Mouse (Mus musculus) heart, embryonic 13.5 days (tissue): ENCODE measurements around the gene Tmem40. TPM values are rescaled to one million over a fixed set of nuclear protein-coding genes. Genes with fewer than 3 reads are reported as not detected.

Source experiments
- ATAC-seq: fragments of 200-750 bp; cut with Nextera tagmentation; 2 replicates; pipeline ENCODE4 v1.8.0; 2017; ENCODE audit warnings: moderate TSS enrichment; ENCODE audit not compliant: insufficient number of reproducible peaks, low FRiP score, low TSS enrichment; ENCODE audit errors: extremely low read depth
- H3K27ac ChIP-seq: fragments of 300-500 bp; sonication (generic); replicated peaks from 2 replicates; pipeline ENCODE4 v1.5.1; 2015; ENCODE audit warnings: moderate library complexity, mild to moderate bottlenecking, inconsistent platforms
- H3K27me3 ChIP-seq: fragments of 300-500 bp; sonication (generic); replicated peaks from 2 replicates; pipeline ENCODE4 v1.6.1; 2015; ENCODE audit warnings: mild to moderate bottlenecking, inconsistent platforms
- H3K36me3 ChIP-seq: fragments of 300-500 bp; sonication (generic); 2 replicates; pipeline ENCODE4 v1.6.1; 2015; ENCODE audit warnings: mild to moderate bottlenecking, inconsistent platforms
- H3K4me1 ChIP-seq: fragments of 300-500 bp; sonication (generic); 2 replicates; pipeline ENCODE4 v1.6.1; 2015; ENCODE audit warnings: inconsistent platforms
- H3K4me2 ChIP-seq: fragments of 300-500 bp; sonication (generic); 2 replicates; pipeline ENCODE4 v1.6.1; 2015; ENCODE audit warnings: inconsistent platforms, mild to moderate bottlenecking, moderate library complexity
- H3K4me3 ChIP-seq: fragments of 300-500 bp; sonication (generic); 2 replicates; pipeline ENCODE4 v1.5.1; 2015; ENCODE audit warnings: moderate library complexity, mild to moderate bottlenecking, inconsistent platforms
- H3K9ac ChIP-seq: fragments of 300-500 bp; sonication (generic); 2 replicates; pipeline ENCODE4 v1.6.1; 2015; ENCODE audit warnings: inconsistent platforms, mild to moderate bottlenecking, moderate library complexity
- H3K9me3 ChIP-seq: fragments of 300-500 bp; sonication (generic); 2 replicates; pipeline ENCODE4 v1.6.1; 2016; ENCODE audit warnings: inconsistent platforms
- WGBS: fragments of 180-500 bp; shearing (Covaris S2); methylation state at CpG from one replicate; pipeline ENCODE4 v1.1.7; 2015; ENCODE audit warnings: mixed read lengths; 5-methylcytosine and 5-hydroxymethylcytosine counted together
- polyA plus RNA-seq: library from polyadenylated mRNA; unstranded; fragments of >200 nt; fragmentation: Nextera tagmentation; extraction: Ambion mirVana; gene quantifications from 2 replicates; pipeline ENCODE4 v1.2.1, GENCODE M21; 2015

The Tmem40 gene
- 1.5 and 2.2 TPM in 2 replicates for polyA plus RNA-seq

- H3K4me1 ChIP-seq, result peaks cover 52% of the 10 kb centered on the region
- peak within 1 kb of the TSS; percentile 77 for H3K27ac ChIP-seq
- H3K9ac ChIP-seq, result peak within 1 kb of the TSS; percentile 53
- 5% methylated on average over 9 of the region's 9 CpGs for WGBS
- no peaks in the 10 kb centered on the region for H3K36me3 ChIP-seq
- no peak for ATAC-seq
- 0 out of 2 replicates have a peak within 1 kb of the TSS, but pooled peaks have one; percentile 8 for H3K4me3 ChIP-seq
- H3K4me2 ChIP-seq, result peak within 1 kb of the TSS; percentile 40
- no peaks in the 10 kb centered on the region for H3K9me3 ChIP-seq
- H3K27me3 ChIP-seq, result no peaks in the 10 kb centered on the region
These were observed at the start of gene Tmem40 for GRCm38 (mm10) chr6:115761995-115762756. TSS of gene Tmem40 (minus strand) at chr6:115762410.

- peaks cover 23% of the 10 kb centered on the region for H3K4me1 ChIP-seq
- WGBS, result 58% methylated on average over 8 of the region's 8 CpGs
- H3K27ac ChIP-seq, result no peak overlapping the region
- H3K9me3 ChIP-seq, result no peaks in the 10 kb centered on the region
- H3K9ac ChIP-seq, result no peak overlapping the region
- H3K4me3 ChIP-seq, result no peak overlapping the region
- H3K36me3 ChIP-seq, result peaks cover 9% of the 10 kb centered on the region
- no peaks in the 10 kb centered on the region for H3K27me3 ChIP-seq
- no peak overlapping the region for H3K4me2 ChIP-seq
- no peak for ATAC-seq
These were observed 49.4 kb upstream of the Tmem40 start for GRCm38 (mm10) chr6:115811606-115812005.

- Histone ChIP-seq H3K27ac (peak within 1 kb of the TSS; percentile 96), H3K4me2 (peak within 1 kb of the TSS; percentile 73), H3K4me1 (peaks cover 31% of the 10 kb centered on the region), H3K9me3 (no peaks in the 10 kb centered on the region), H3K9ac (peak within 1 kb of the TSS; percentile 98), H3K27me3 (no peaks in the 10 kb centered on the region), H3K36me3 (peaks cover 39% of the 10 kb centered on the region), H3K4me3 (peak within 1 kb of the TSS; percentile 90)
- peak; percentile 32; the same call in 1 of the 2 replicates for ATAC-seq
- under 1% methylated on average over 47 of the region's 47 CpGs for WGBS
These were observed 46.5 kb upstream of the Tmem40 start, which contains the start of gene Rpl32 for GRCm38 (mm10) chr6:115808488-115809231. TSS of gene Rpl32 (minus strand) at chr6:115808747.

GRCm38 (mm10) chr6:115808196-115808487 lies 45.9 kb upstream of the Tmem40 start:
- peaks cover 30% of the 10 kb centered on the region for H3K4me1 ChIP-seq
- H3K9me3 ChIP-seq, result no peaks in the 10 kb centered on the region
- H3K9ac ChIP-seq, result peak overlapping the region; percentile 98
- H3K4me3 ChIP-seq, result peak overlapping the region; percentile 90
- peaks cover 44% of the 10 kb centered on the region for H3K36me3 ChIP-seq
- H3K27ac ChIP-seq, result peak overlapping the region; percentile 96
- no peaks in the 10 kb centered on the region for H3K27me3 ChIP-seq
- under 1% methylated on average over 22 of the region's 22 CpGs for WGBS
- ATAC-seq, result no peak
- peak overlapping the region; percentile 73 for H3K4me2 ChIP-seq

GRCm38 (mm10) chr6:115807464-115808195 lies 45.4 kb upstream of the Tmem40 start:
- H3K9ac ChIP-seq, result peak overlapping the region; percentile 98
- 2% methylated on average over 15 of the region's 15 CpGs for WGBS
- peaks cover 30% of the 10 kb centered on the region for H3K4me1 ChIP-seq
- no peaks in the 10 kb centered on the region for H3K27me3 ChIP-seq
- H3K4me3 ChIP-seq, result peak overlapping the region; percentile 90
- H3K27ac ChIP-seq, result peak overlapping the region; percentile 96
- H3K36me3 ChIP-seq, result peaks cover 49% of the 10 kb centered on the region
- no peaks in the 10 kb centered on the region for H3K9me3 ChIP-seq
- H3K4me2 ChIP-seq, result peak overlapping the region; percentile 73
- no peak for ATAC-seq

GRCm38 (mm10) chr6:115804432-115805192 lies 42.4 kb upstream of the Tmem40 start:
- no peak overlapping the region for H3K9ac ChIP-seq
- H3K36me3 ChIP-seq, result peaks cover 78% of the 10 kb centered on the region

GRCm38 (mm10) chr6:115803541-115804382 lies 41.6 kb upstream of the Tmem40 start:
- Histone ChIP-seq H3K9ac (no peak overlapping the region), H3K27ac (no peak overlapping the region)
- 41% methylated on average over 16 of the region's 16 CpGs for WGBS

More at GRCm38 (mm10) chr6:115804432-115805192, 42.4 kb upstream of the Tmem40 start:
- H3K9me3 ChIP-seq, result no peaks in the 10 kb centered on the region
- ATAC-seq, result no peak
- no peak overlapping the region for H3K4me3 ChIP-seq
- WGBS, result 63% methylated on average over 10 of the region's 10 CpGs
- H3K27me3 ChIP-seq, result no peaks in the 10 kb centered on the region
- H3K4me2 ChIP-seq, result no peak overlapping the region
- peaks cover 30% of the 10 kb centered on the region for H3K4me1 ChIP-seq
- H3K27ac ChIP-seq, result no peak overlapping the region

GRCm38 (mm10) chr6:115801811-115802210 lies 39.6 kb upstream of the Tmem40 start:
- H3K4me1 ChIP-seq, result peaks cover 20% of the 10 kb centered on the region
- ATAC-seq, result no peak
- H3K36me3 ChIP-seq, result peaks cover 99% of the 10 kb centered on the region
- no peaks in the 10 kb centered on the region for H3K27me3 ChIP-seq
- WGBS, result 96% methylated on average over 3 of the region's 3 CpGs
- H3K9me3 ChIP-seq, result no peaks in the 10 kb centered on the region
- no peak overlapping the region for H3K4me3 ChIP-seq
- H3K4me2 ChIP-seq, result no peak overlapping the region
- H3K9ac ChIP-seq, result no peak overlapping the region
- H3K27ac ChIP-seq, result no peak overlapping the region

More at GRCm38 (mm10) chr6:115803541-115804382, 41.6 kb upstream of the Tmem40 start:
- H3K36me3 ChIP-seq, result peaks cover 87% of the 10 kb centered on the region
- H3K4me3 ChIP-seq, result no peak overlapping the region
- H3K4me1 ChIP-seq, result peaks cover 30% of the 10 kb centered on the region
- ATAC-seq, result no peak
- H3K27me3 ChIP-seq, result no peaks in the 10 kb centered on the region
- H3K9me3 ChIP-seq, result no peaks in the 10 kb centered on the region
- H3K4me2 ChIP-seq, result no peak overlapping the region

- ATAC-seq, result no peak
These were observed 30.5 kb upstream of the Tmem40 start for GRCm38 (mm10) chr6:115792691-115793215.

More at GRCm38 (mm10) chr6:115792691-115793215, 30.5 kb upstream of the Tmem40 start:
- H3K4me2 ChIP-seq, result no peak overlapping the region
- no peaks in the 10 kb centered on the region for H3K9me3 ChIP-seq
- H3K4me1 ChIP-seq, result peaks cover 18% of the 10 kb centered on the region
- H3K4me3 ChIP-seq, result no peak overlapping the region
- H3K9ac ChIP-seq, result 0 out of 2 replicates have a peak overlapping the region, but pooled peaks have one; percentile 28
- peaks cover 100% of the 10 kb centered on the region for H3K36me3 ChIP-seq
- 86% methylated on average over 21 of the region's 21 CpGs for WGBS
- no peaks in the 10 kb centered on the region for H3K27me3 ChIP-seq
- no peak overlapping the region for H3K27ac ChIP-seq
